Mouse (Mus musculus) embryonic facial prominence, embryonic 14.5 days (tissue): Measurements from ENCODE around the gene 1700011M02Rik. TPM values are rescaled to one million over a fixed set of nuclear protein-coding genes. Genes with fewer than 3 reads are reported as not detected.
"Not testable (repeated sequence)": the region's sequence is repeated elsewhere in the genome, so short reads cannot be mapped to it uniquely, and the experiment has no call there.

Experiments
- ATAC-seq: fragments of 200-750 bp; cut with Nextera tagmentation; 2 replicates; pipeline ENCODE4 v1.8.0; 2017; ENCODE audit warnings: low read depth, moderate number of reproducible peaks, moderate TSS enrichment
- DNase-seq: peaks from one replicate; pipeline ENCODE4 v3.0.0-alpha.2; 2015; ENCODE audit warnings: low spot score
- H3K27ac ChIP-seq: fragments of 300-500 bp; sonication (generic); replicated peaks from 2 replicates; pipeline ENCODE4 v1.5.1; 2014; ENCODE audit warnings: low read depth, mild to moderate bottlenecking, low read length, moderate library complexity
- H3K27me3 ChIP-seq: fragments of 300-500 bp; sonication (generic); replicated peaks from 2 replicates; pipeline ENCODE4 v1.6.1; 2014; ENCODE audit warnings: low read length; ENCODE audit not compliant: control insufficient read depth, insufficient read depth
- H3K36me3 ChIP-seq: fragments of 300-500 bp; sonication (generic); 2 replicates; pipeline ENCODE4 v1.6.1; 2014; ENCODE audit warnings: low read length, mixed read lengths; ENCODE audit not compliant: control insufficient read depth, insufficient read depth
- H3K4me1 ChIP-seq: fragments of 300-500 bp; sonication (generic); 2 replicates; pipeline ENCODE4 v1.6.1; 2014; ENCODE audit warnings: antibody characterized with exemption, low read length; ENCODE audit not compliant: control insufficient read depth, insufficient read depth
- H3K4me2 ChIP-seq: fragments of 300-500 bp; sonication (generic); 2 replicates; pipeline ENCODE4 v1.6.1; 2014; ENCODE audit warnings: low read depth, mild to moderate bottlenecking, low read length, moderate library complexity, mixed read lengths
- H3K4me3 ChIP-seq: fragments of 300-500 bp; sonication (generic); 2 replicates; pipeline ENCODE4 v1.5.1; 2014; ENCODE audit warnings: low read depth, mild to moderate bottlenecking, low read length
- H3K9ac ChIP-seq: fragments of 300-500 bp; sonication (generic); 2 replicates; pipeline ENCODE4 v1.6.1; 2014; ENCODE audit warnings: low read depth, mild to moderate bottlenecking, low read length, moderate library complexity, mixed read lengths
- H3K9me3 ChIP-seq: fragments of 300-500 bp; sonication (generic); 2 replicates; pipeline ENCODE4 v1.6.1; 2016; ENCODE audit warnings: low read length; ENCODE audit not compliant: control insufficient read depth
- WGBS: fragments of 180-500 bp; shearing (Covaris S2); extraction: QIAGEN DNeasy Blood & Tissue Kit; methylation state at CpG from one replicate; pipeline ENCODE4 v1.1.7; 2014; 5-methylcytosine and 5-hydroxymethylcytosine counted together
- polyA plus RNA-seq: library from polyadenylated mRNA; unstranded; fragments of >200 nt; fragmentation: Nextera tagmentation; extraction: Ambion mirVana; gene quantifications from 2 replicates; pipeline ENCODE4 v1.2.1, GENCODE M21; 2014

Gene 1700011M02Rik
- polyA plus RNA-seq, 1 experiment from 2014 or later = not detected

GRCm38 (mm10) chrX:102936743-102937142 lies 28.0 kb downstream of the 1700011M02Rik start:
- H3K27ac ChIP-seq = no peak overlapping the region
- ATAC-seq (no peak), DNase-seq (no peak)
- no peak overlapping the region for H3K4me2 ChIP-seq
- no peak overlapping the region for H3K9ac ChIP-seq
- no peaks in the 10 kb centered on the region for H3K4me1 ChIP-seq
- H3K27me3 ChIP-seq = peaks cover 7% of the 10 kb centered on the region
- no peak overlapping the region for H3K4me3 ChIP-seq
- no peaks in the 10 kb centered on the region for H3K36me3 ChIP-seq
- H3K9me3 ChIP-seq = no peaks in the 10 kb centered on the region
- 68% methylated on average over 4 of the region's 5 CpGs for WGBS

GRCm38 (mm10) chrX:102950136-102950535 lies 41.4 kb downstream of the 1700011M02Rik start:
- H3K4me1 ChIP-seq, ATAC-seq, H3K4me3 ChIP-seq, H3K36me3 ChIP-seq, H3K9ac ChIP-seq, H3K4me2 ChIP-seq, DNase-seq, H3K27me3 ChIP-seq, H3K27ac ChIP-seq, H3K9me3 ChIP-seq: not testable (repeated sequence)
- WGBS = 87% methylated on average over 11 of the region's 11 CpGs

- Histone ChIP-seq H3K9me3 (no peaks in the 10 kb centered on the region), H3K9ac (no peak overlapping the region), H3K27ac (no peak overlapping the region), H3K36me3 (no peaks in the 10 kb centered on the region), H3K4me2 (no peak overlapping the region), H3K27me3 (0 out of 2 replicates have a peak, but pooled peaks cover 3% of the 10 kb centered on the region), H3K4me1 (no peaks in the 10 kb centered on the region), H3K4me3 (no peak overlapping the region)
- 31% methylated on average over 4 of the region's 4 CpGs for WGBS
- ATAC-seq = no peak
- DNase-seq = peak; percentile 7
Measured at GRCm38 (mm10) chrX:102958917-102959316, 50.2 kb downstream of the 1700011M02Rik start.

Other genes starting within 250 kb of the 1700011M02Rik start
- gene Gm3880, start 221.9 kb upstream of the 1700011M02Rik start, polyA plus RNA-seq = not detected in 2 replicates
- gene Gm9112, start 201.3 kb upstream of the 1700011M02Rik start, polyA plus RNA-seq = not detected in 2 replicates
- gene Dmrtc1b, start 201.0 kb upstream of the 1700011M02Rik start, polyA plus RNA-seq = not detected in 2 replicates
- not detected in 2 replicates for gene Dmrtc1c1, start 105.9 kb upstream of the 1700011M02Rik start, polyA plus RNA-seq
- gene Dmrtc1c2, start 54.3 kb upstream of the 1700011M02Rik start, polyA plus RNA-seq = not detected in 2 replicates
- gene 1700031F05Rik, start 40.9 kb upstream of the 1700011M02Rik start, polyA plus RNA-seq = not detected in 2 replicates
- 0.86 and 0.93 TPM in 2 replicates for gene Dmrtc1a, start 218 bp upstream of the 1700011M02Rik start, polyA plus RNA-seq
- gene 1700018G05Rik, start 19.5 kb downstream of the 1700011M02Rik start, polyA plus RNA-seq = not detected in 2 replicates